Mouse (Mus musculus) hindbrain, embryonic 16.5 days (tissue): ENCODE measurements at regions not wholly inside any gene's neighbourhood (a gene's known extent, or its start where the extent isn't known, plus 50 kb on each side); places are given as distances from the start of the nearest gene placed in this dataset.

ENCODE experiments used
- ATAC-seq: fragments of 200-750 bp; cut with Nextera tagmentation; 2 replicates; pipeline ENCODE4 v1.8.0; 2017; ENCODE audit warnings: moderate TSS enrichment, moderate library complexity
- H3K27ac ChIP-seq: fragments of 300-500 bp; sonication (generic); 2 replicates; pipeline ENCODE4 v1.5.1; 2014; ENCODE audit warnings: low read depth, mild to moderate bottlenecking, control low read depth, low read length, moderate library complexity
- H3K27me3 ChIP-seq: fragments of 300-500 bp; sonication (generic); replicated peaks from 2 replicates; pipeline ENCODE4 v1.6.1; 2014; ENCODE audit warnings: low read length; ENCODE audit not compliant: control insufficient read depth, insufficient read depth
- H3K36me3 ChIP-seq: fragments of 300-500 bp; sonication (generic); 2 replicates; pipeline ENCODE4 v1.6.1; 2014; ENCODE audit warnings: mild to moderate bottlenecking, low read length, moderate library complexity, mixed read lengths; ENCODE audit not compliant: control insufficient read depth, insufficient read depth
- H3K4me1 ChIP-seq: fragments of 300-500 bp; sonication (generic); 2 replicates; pipeline ENCODE4 v1.6.1; 2014; ENCODE audit warnings: low read depth, low read length; ENCODE audit not compliant: control insufficient read depth, insufficient read depth
- H3K4me2 ChIP-seq: fragments of 300-500 bp; sonication (generic); 2 replicates; pipeline ENCODE4 v1.6.1; 2014; ENCODE audit warnings: mild to moderate bottlenecking, low read length, control low read depth, moderate library complexity
- H3K4me3 ChIP-seq: fragments of 300-500 bp; sonication (generic); 2 replicates; pipeline ENCODE4 v1.5.1; 2014; ENCODE audit warnings: mild to moderate bottlenecking, low read length, control low read depth, moderate library complexity
- H3K9ac ChIP-seq: fragments of 300-500 bp; sonication (generic); 2 replicates; pipeline ENCODE4 v1.6.1; 2014; ENCODE audit warnings: low read depth, mild to moderate bottlenecking, control low read depth, low read length, moderate library complexity
- H3K9me3 ChIP-seq: fragments of 300-500 bp; sonication (generic); 2 replicates; pipeline ENCODE4 v1.6.1; 2014; ENCODE audit warnings: mild to moderate bottlenecking, low read length, moderate library complexity; ENCODE audit not compliant: control insufficient read depth
- WGBS: fragments of 180-500 bp; shearing (Covaris S2); extraction: QIAGEN DNeasy Blood & Tissue Kit; methylation state at CpG from one replicate; pipeline ENCODE4 v1.1.7; 2014; 5-methylcytosine and 5-hydroxymethylcytosine counted together

DNA sequence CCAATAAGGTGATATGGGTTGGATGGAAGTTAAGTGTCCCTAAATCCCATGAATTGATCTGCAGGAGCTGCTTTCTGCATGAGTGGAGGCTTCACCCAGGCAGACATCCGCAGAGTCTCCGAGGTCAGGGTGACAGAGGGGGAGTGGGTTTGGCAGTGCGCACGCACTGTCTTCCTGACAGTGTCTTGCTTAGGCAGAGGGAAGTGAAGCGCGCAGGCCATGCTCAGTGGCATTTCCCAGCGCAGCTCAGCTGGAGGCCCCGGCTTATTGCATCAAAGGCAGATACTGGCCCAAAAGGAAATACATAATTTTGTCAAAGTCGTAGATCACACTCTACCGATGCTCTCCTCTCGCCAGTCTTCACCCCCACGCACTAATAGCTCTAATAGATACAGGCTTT lies 252.7 kb upstream of the Dnajc24 start:
- 33% methylated on average over 12 of the region's 12 CpGs for WGBS

GRCm38 (mm10) chr2:106234358-106234757 lies 231.0 kb upstream of the Dnajc24 start:
- no peak for ATAC-seq
- Histone ChIP-seq H3K4me1 (no peaks in the 10 kb centered on the region), H3K4me3 (no peak overlapping the region), H3K27ac (no peak overlapping the region), H3K9ac (no peak overlapping the region), H3K27me3 (no peaks in the 10 kb centered on the region), H3K4me2 (no peak overlapping the region), H3K9me3 (no peaks in the 10 kb centered on the region), H3K36me3 (no peaks in the 10 kb centered on the region)
- 66% methylated on average over 4 of the region's 4 CpGs for WGBS

More for the DNA sequence above, 252.7 kb upstream of the Dnajc24 start:
- Histone ChIP-seq H3K4me2 (no peak overlapping the region), H3K4me1 (no peaks in the 10 kb centered on the region), H3K9me3 (no peaks in the 10 kb centered on the region), H3K27me3 (no peaks in the 10 kb centered on the region), H3K9ac (no peak overlapping the region), H3K27ac (no peak overlapping the region), H3K4me3 (no peak overlapping the region), H3K36me3 (no peaks in the 10 kb centered on the region)
- ATAC-seq = peak; percentile 79; the same call in 1 of the 2 replicates

DNA sequence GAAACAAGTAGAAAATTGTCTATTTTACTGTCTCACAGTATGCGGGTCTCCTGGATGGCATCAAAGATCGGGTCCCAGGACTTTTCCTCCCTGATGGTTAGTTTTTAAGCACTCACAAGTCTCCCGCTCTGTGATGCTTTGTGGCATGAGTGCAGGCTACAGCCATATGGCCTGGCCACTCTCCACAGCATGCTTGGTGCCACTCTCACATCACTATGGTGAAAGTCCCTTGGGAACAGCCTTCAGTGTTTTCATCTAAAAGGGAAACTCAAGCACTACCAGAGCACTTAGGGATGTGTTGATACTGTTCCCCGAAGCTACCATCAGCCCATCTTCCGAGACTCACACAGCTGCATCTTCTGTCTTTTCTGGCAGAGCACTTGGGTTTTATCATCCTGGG lies 227.8 kb upstream of the Dnajc24 start:
- peak; percentile 82 for ATAC-seq
- H3K9me3 ChIP-seq = no peaks in the 10 kb centered on the region
- H3K4me3 ChIP-seq = no peak overlapping the region
- H3K4me1 ChIP-seq = no peaks in the 10 kb centered on the region
- no peaks in the 10 kb centered on the region for H3K36me3 ChIP-seq
- no peaks in the 10 kb centered on the region for H3K27me3 ChIP-seq
- H3K4me2 ChIP-seq = no peak overlapping the region
- no peak overlapping the region for H3K27ac ChIP-seq
- WGBS = 70% methylated on average over 5 of the region's 5 CpGs
- no peak overlapping the region for H3K9ac ChIP-seq

DNA sequence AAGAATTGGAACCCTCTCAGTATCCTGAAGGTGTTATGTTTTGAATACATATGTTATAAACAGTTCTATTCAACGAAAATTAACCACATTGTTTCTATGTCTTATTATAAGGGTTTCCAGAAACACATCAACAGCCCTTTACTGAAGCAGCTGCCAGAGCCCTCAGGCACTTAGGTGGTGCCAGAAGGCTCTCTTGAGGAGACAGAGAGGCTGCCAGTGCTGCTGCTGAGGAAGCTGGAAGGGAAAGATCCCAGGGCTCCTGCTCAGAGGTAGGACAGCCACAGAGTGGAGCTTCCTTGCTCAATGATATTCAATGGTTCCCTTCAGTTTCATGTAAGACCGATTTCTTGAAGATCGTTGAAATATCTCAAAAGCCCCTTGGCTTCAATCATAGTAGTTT lies 226.7 kb upstream of the Dnajc24 start:
- Histone ChIP-seq H3K36me3 (no peaks in the 10 kb centered on the region), H3K27ac (no peak overlapping the region), H3K9ac (no peak overlapping the region), H3K27me3 (no peaks in the 10 kb centered on the region), H3K9me3 (no peaks in the 10 kb centered on the region), H3K4me1 (no peaks in the 10 kb centered on the region), H3K4me2 (no peak overlapping the region), H3K4me3 (no peak overlapping the region)
- 87% methylated on average over 3 of the region's 3 CpGs for WGBS
- no peak for ATAC-seq

DNA sequence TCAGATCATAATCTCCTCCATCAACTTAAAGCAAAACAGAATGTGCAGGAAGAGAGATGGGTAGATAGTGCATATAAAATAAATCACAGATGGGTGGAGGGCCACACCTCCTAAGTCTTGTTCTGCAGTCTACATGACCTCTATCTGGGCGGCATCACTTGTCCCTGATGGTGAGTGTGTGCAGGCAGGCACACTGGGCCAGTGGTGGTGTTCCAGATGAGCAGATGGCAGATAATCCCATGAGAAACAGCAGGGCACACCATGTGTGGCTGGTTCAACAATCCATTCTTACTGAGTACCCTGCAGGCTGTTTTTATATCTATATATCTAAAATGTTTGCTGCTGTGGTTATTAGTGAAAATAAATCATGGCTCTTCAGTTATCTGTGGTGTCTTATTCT lies 224.9 kb upstream of the Dnajc24 start:
- Histone ChIP-seq H3K9ac (no peak overlapping the region), H3K9me3 (no peaks in the 10 kb centered on the region), H3K27ac (no peak overlapping the region), H3K4me3 (no peak overlapping the region), H3K4me1 (no peaks in the 10 kb centered on the region), H3K36me3 (no peaks in the 10 kb centered on the region), H3K27me3 (no peaks in the 10 kb centered on the region), H3K4me2 (no peak overlapping the region)
- WGBS = 50% methylated on average over 1 of the region's 1 CpGs
- ATAC-seq = peak; percentile 24; the same call in 1 of the 2 replicates

DNA sequence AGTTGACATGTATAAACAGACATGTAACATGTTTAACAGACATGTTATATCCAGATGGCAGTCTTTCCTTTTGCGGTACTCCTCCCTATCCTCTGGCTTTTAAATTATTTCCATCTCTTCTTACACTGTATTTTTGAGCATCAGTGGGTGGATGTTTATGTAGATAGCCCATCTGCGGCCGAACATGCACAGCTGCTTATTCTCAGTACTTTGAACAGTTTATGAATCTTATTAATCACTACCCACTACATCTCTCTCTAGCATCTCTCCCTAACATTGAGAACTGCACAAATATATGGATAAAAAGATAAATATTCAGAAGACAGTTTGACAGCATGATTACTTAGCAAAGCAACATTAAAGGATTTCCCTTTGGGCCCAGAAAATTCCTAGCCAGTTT lies 212.8 kb upstream of the Dnajc24 start:
- Histone ChIP-seq H3K4me1 (no peaks in the 10 kb centered on the region), H3K4me2 (no peak overlapping the region), H3K4me3 (no peak overlapping the region), H3K27me3 (no peaks in the 10 kb centered on the region), H3K27ac (no peak overlapping the region), H3K9ac (no peak overlapping the region), H3K9me3 (no peaks in the 10 kb centered on the region), H3K36me3 (no peaks in the 10 kb centered on the region)
- WGBS = 80% methylated on average over 3 of the region's 3 CpGs
- no peak for ATAC-seq

- no peak for ATAC-seq
- H3K9ac ChIP-seq = no peak overlapping the region
- no peaks in the 10 kb centered on the region for H3K36me3 ChIP-seq
- 52% methylated on average over 4 of the region's 4 CpGs for WGBS
- H3K4me3 ChIP-seq = no peak overlapping the region
- no peaks in the 10 kb centered on the region for H3K9me3 ChIP-seq
- no peak overlapping the region for H3K27ac ChIP-seq
- no peaks in the 10 kb centered on the region for H3K27me3 ChIP-seq
- no peaks in the 10 kb centered on the region for H3K4me1 ChIP-seq
- no peak overlapping the region for H3K4me2 ChIP-seq
Observed at GRCm38 (mm10) chr2:106213740-106214139, 210.4 kb upstream of the Dnajc24 start.

DNA sequence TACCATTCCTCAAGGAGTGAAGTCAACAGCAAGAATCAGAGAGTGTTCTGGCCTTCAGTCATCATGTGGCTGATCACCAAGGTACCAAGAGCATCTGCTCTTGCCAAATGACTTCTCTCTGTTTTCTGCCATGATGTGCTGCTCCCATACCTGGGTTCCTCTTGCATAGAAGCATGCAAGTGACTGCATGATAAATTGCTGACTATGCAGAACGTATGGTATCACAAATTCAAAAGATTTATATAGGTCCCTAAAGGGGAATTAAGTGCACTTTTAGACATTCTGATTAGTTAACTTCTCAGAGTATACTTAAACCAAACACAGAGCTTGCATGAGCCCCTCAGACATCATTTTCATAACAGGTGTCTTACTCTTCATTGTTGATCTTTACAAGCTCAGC lies 207.4 kb upstream of the Dnajc24 start:
- 85% methylated on average over 1 of the region's 1 CpGs for WGBS
- ATAC-seq = no peak
- H3K9ac ChIP-seq = no peak overlapping the region

DNA sequence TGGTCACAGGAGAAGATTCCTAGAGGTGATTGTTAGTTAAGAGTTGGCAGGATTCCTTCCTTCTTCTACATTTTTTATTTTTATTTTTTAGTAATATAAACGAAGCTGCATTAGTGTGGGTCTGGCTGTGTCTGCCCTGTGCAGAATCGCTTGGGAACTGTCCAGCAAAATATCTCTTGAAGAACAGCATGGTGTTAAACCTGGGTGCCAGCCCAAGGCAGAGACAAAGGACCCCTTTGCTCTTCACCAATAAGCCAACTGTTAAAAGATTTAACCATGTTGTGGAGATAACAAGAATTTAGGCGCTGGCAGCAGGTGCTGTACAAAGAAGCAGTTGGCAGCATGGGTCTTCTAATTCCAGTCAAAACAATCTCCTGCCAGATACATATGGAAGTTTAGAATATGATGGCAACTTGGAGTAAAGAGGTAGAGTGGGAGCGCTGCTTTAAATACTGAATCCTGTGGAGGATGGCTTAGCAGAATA lies 205.5 kb upstream of the Dnajc24 start:
- no peaks in the 10 kb centered on the region for H3K36me3 ChIP-seq
- no peaks in the 10 kb centered on the region for H3K27me3 ChIP-seq
- H3K9me3 ChIP-seq = no peaks in the 10 kb centered on the region
- no peak overlapping the region for H3K9ac ChIP-seq
- no peak overlapping the region for H3K4me3 ChIP-seq
- peak; percentile 20; the same call in 1 of the 2 replicates for ATAC-seq
- 65% methylated on average over 4 of the region's 4 CpGs for WGBS
- H3K27ac ChIP-seq = no peak overlapping the region
- H3K4me2 ChIP-seq = no peak overlapping the region
- no peaks in the 10 kb centered on the region for H3K4me1 ChIP-seq

More for the DNA sequence above, 207.4 kb upstream of the Dnajc24 start:
- Histone ChIP-seq H3K36me3 (no peaks in the 10 kb centered on the region), H3K4me2 (no peak overlapping the region), H3K4me1 (no peaks in the 10 kb centered on the region), H3K27me3 (no peaks in the 10 kb centered on the region), H3K9me3 (no peaks in the 10 kb centered on the region), H3K4me3 (no peak overlapping the region), H3K27ac (no peak overlapping the region)

GRCm38 (mm10) chr2:106200130-106200529 lies 196.8 kb upstream of the Dnajc24 start:
- Histone ChIP-seq H3K27me3 (no peaks in the 10 kb centered on the region), H3K9ac (no peak overlapping the region), H3K4me3 (no peak overlapping the region), H3K4me2 (no peak overlapping the region), H3K4me1 (peaks cover 1% of the 10 kb centered on the region; the same call in 1 of the 2 replicates), H3K9me3 (no peaks in the 10 kb centered on the region), H3K36me3 (no peaks in the 10 kb centered on the region), H3K27ac (no peak overlapping the region)
- 89% methylated on average over 2 of the region's 2 CpGs for WGBS
- no peak for ATAC-seq
